In genomic region chr6:51838177-51838576, GRCm38 (mm10) we compare ENCODE assay signal across 13 mouse cellular contexts.
DNase-seq lines count a peak whose midpoint lies in the region; ATAC-seq and TF ChIP-seq lines count a peak whose summit lies in the region.
"Had no signal": no experiment of that assay in that cellular context is flagged by ENCODE, and none has a peak within 500 bp of the region (broad histone marks: within the 10 kb centered on the region; RNA-seq: fewer than 3 reads in every experiment).

No protein-coding gene starts in this region.

- H3K4me1 ChIP-seq in heart, postnatal 0 days (ENCODE audit: control insufficient read depth, insufficient read depth) = no peaks in the 10 kb centered on the region
- no peaks in the 10 kb centered on the region for H3K4me1 ChIP-seq in lung, postnatal 0 days (ENCODE audit: insufficient read depth, low read depth, low read length)

- no peak for ATAC-seq in heart, postnatal 0 days (ENCODE audit: insufficient read depth, low read depth)
- no peak for ATAC-seq in lung, postnatal 0 days
- ATAC-seq: hindbrain, embryonic 16.5 days had no signal

- H3K36me3 ChIP-seq in heart, postnatal 0 days (replicated peaks; ENCODE audit: control insufficient read depth, insufficient read depth, low read length) = no peaks in the 10 kb centered on the region
- no peaks in the 10 kb centered on the region for H3K36me3 ChIP-seq in lung, postnatal 0 days (ENCODE audit: insufficient read depth, low read length)

- 71% methylated on average over 3 of the region's 3 CpGs for WGBS in heart, postnatal 0 days
- 66% methylated on average over 3 of the region's 3 CpGs for WGBS in lung, postnatal 0 days

- peak; percentile 29 for TF ChIP-seq CTCF in heart, postnatal 0 days (IDR thresholded peaks at IDR 0.05; ENCODE audit: low read depth)
- TF ChIP-seq CTCF in lung, postnatal 0 days (IDR thresholded peaks at IDR 0.05) = peak; percentile 56

- no peak for DNase-seq in heart, postnatal 0 days (ENCODE audit: low spot score)
- no peak for DNase-seq in heart, postnatal 14 days
- no peak for DNase-seq in lung, postnatal 0 days (ENCODE audit: low spot score)
- no peak for DNase-seq in lung, adult 18-20 months
- peak; percentile 56 for DNase-seq in ES-CJ7 (ENCODE audit: low read depth, low spot score)
- peak; percentile 10 for DNase-seq in lung, postnatal 36 days
- no peak for DNase-seq in urinary bladder, adult 2 months (ENCODE audit: low spot score)
- no peak for DNase-seq in left cerebral cortex, postnatal 4 days
- DNase-seq: adrenal gland, postnatal 10 days had no signal

- no peak overlapping the region for H3K27ac ChIP-seq in heart, postnatal 0 days (ENCODE audit: low read depth)
- H3K27ac ChIP-seq in lung, postnatal 0 days (ENCODE audit: low read length) = no peak overlapping the region

- H3K27me3 ChIP-seq in heart, postnatal 0 days (ENCODE audit: control insufficient read depth, insufficient read depth, low read length) = no peaks in the 10 kb centered on the region
- H3K27me3 ChIP-seq in lung, postnatal 0 days (replicated peaks; ENCODE audit: insufficient read depth, low read length) = no peaks in the 10 kb centered on the region

- intact Hi-C loops in heart, postnatal 14 days (cut with DNase I) = no loop called here
- intact Hi-C loops in left cerebral cortex, postnatal 4 days (cut with DNase I) = no loop called here

- TF ChIP-seq EP300 in heart, postnatal 0 days (IDR thresholded peaks at IDR 0.05; ENCODE audit: low read depth) = no peak
- TF ChIP-seq EP300 in lung, postnatal 0 days (IDR thresholded peaks at IDR 0.05) = no peak

- no peak overlapping the region for H3K9ac ChIP-seq in heart, postnatal 0 days (replicated peaks; ENCODE audit: low read depth, low read length)
- no peak overlapping the region for H3K9ac ChIP-seq in lung, postnatal 0 days (replicated peaks; ENCODE audit: low read depth)

- no peak overlapping the region for H3K4me2 ChIP-seq in heart, postnatal 0 days (ENCODE audit: low read depth, low read length)
- no peak overlapping the region for H3K4me2 ChIP-seq in lung, postnatal 0 days (replicated peaks; ENCODE audit: low read depth, low read length)
- H3K4me2 ChIP-seq: liver, embryonic 11.5 days had no signal

- H3K4me3 ChIP-seq in heart, postnatal 0 days (ENCODE audit: low read depth, low read length) = no peak overlapping the region
- no peak overlapping the region for H3K4me3 ChIP-seq in lung, postnatal 0 days (ENCODE audit: low read depth, low read length)
- H3K4me3 ChIP-seq: erythroblast, embryonic 14.5 days; megakaryocyte, embryonic 14.5 days had no signal

- no peaks in the 10 kb centered on the region for H3K9me3 ChIP-seq in heart, postnatal 0 days (replicated peaks; ENCODE audit: control insufficient read depth, low read length)
- H3K9me3 ChIP-seq in lung, postnatal 0 days (ENCODE audit: low read length) = no peaks in the 10 kb centered on the region
- H3K9me3 ChIP-seq: megakaryocyte, embryonic 14.5 days had no signal

Comparison
In these comparisons a context has a peak if more than half of its experiments do, and no peak if none do; other contexts are left out.
1. DNase-seq: peak in ES-CJ7 (single experiment) and lung, postnatal 36 days (single experiment); none in heart, postnatal 0 days (single experiment), heart, postnatal 14 days (0 of 2), lung, postnatal 0 days (single experiment), lung, adult 18-20 months (0 of 2), urinary bladder, adult 2 months (single experiment) and left cerebral cortex, postnatal 4 days (single experiment).